Mouse (Mus musculus) E14TG2a.4 (cell line): ENCODE results near the gene Gm20518.

Experiments used
- H3K27me3 ChIP-seq: 2 replicates; pipeline ENCODE4 v1.6.1; 2014; ENCODE audit warnings: low read length, control low read depth; ENCODE audit not compliant: insufficient read depth
- H3K36me3 ChIP-seq: 2 replicates; pipeline ENCODE4 v1.6.1; 2014; ENCODE audit warnings: low read length, control low read depth; ENCODE audit not compliant: insufficient read depth
- H3K4me1 ChIP-seq: replicated peaks from 2 replicates; pipeline ENCODE4 v1.6.1; 2014; ENCODE audit warnings: low read depth, low read length, control low read depth
- H3K4me3 ChIP-seq: replicated peaks from 2 replicates; pipeline ENCODE4 v1.5.1; 2014; ENCODE audit warnings: mild to moderate bottlenecking, low read length
- H3K9me3 ChIP-seq: 2 replicates; pipeline ENCODE4 v1.6.1; 2014; ENCODE audit warnings: low read length, control low read depth
- CTCF ChIP-seq: conservative IDR thresholded peaks from 2 replicates; pipeline ENCODE4 v1.5.1; 2014; ENCODE audit warnings: low read length
- NANOG ChIP-seq: IDR thresholded peaks from 2 replicates; pipeline ENCODE4 v1.6.1; 2014; ENCODE audit warnings: borderline replicate concordance, low read length, mixed read lengths
- POU5F1 ChIP-seq: IDR thresholded peaks from 2 replicates; pipeline ENCODE4 v1.6.1; 2014; ENCODE audit warnings: low read length, borderline replicate concordance

Gm20518 gene

DNA sequence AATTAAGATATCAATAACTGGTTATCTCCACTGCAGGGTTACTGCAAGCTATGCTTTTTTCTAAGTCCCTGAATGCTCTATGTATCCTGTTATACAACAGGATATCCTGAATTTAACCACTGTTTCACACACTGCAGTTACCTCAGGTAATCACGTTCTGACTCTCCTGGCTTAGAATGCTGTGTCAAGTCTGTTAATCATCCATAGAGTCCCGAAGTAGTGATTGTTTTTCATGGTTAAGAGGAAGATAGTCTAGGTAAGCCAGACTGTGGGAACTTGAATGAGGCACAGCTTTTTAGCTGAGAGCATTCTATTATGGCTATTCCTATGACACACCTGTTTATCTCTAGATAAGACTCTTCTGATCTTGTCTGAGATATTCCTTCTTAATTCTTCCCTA lies 26.2 kb downstream of the Gm20518 start:
- Histone ChIP-seq H3K36me3 (peaks cover 60% of the 10 kb centered on the region), H3K4me3 (no peak overlapping the region), H3K9me3 (no peaks in the 10 kb centered on the region), H3K27me3 (no peaks in the 10 kb centered on the region), H3K4me1 (peaks cover 22% of the 10 kb centered on the region)
- TF ChIP-seq NANOG (no peak), POU5F1 (no peak), CTCF (no peak)

DNA sequence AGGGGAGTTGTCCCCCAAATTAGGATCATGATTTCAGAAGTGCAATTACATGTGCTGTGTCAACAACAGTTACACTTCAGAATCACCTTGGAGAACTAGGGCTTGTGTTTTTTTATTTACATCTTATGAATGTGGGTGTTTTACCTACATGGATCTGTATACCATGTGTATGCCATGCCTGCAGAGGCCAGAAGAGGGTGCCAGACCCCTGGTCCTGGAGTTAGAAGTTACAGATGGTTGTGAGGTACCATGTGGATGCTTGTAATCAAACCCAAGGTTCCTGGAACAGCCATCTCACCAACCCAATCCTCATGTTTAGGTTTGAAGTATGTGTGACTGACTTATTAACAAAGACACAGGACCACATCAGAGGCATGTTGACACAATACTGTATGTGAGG lies 32.9 kb downstream of the Gm20518 start:
- TF ChIP-seq NANOG: no peak
- TF ChIP-seq POU5F1: no peak
- peak; percentile 58 for TF ChIP-seq CTCF
- Histone ChIP-seq H3K4me3 (no peak overlapping the region), H3K36me3 (peaks cover 87% of the 10 kb centered on the region), H3K27me3 (no peaks in the 10 kb centered on the region), H3K4me1 (peaks cover 10% of the 10 kb centered on the region; the same call in 1 of the 2 replicates), H3K9me3 (no peaks in the 10 kb centered on the region)

DNA sequence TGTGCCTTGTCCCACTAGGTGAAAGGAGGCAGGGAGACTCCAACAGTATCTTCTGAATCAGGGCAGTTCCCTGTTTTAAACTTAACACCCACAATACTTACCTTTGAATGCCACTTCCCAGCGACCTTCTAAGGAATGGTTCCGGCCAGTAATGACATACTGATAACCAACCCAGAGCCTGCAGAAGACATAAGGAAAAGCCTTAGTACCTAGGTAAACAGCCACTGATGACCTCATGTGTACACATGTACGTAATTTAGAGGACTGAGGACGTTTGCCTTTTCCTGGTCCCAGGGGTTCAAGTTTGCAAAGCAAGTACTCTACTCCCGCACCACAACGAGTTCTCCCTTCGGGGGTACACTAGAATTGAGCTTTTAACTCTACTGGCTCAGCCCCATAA lies 34.3 kb downstream of the Gm20518 start:
- Histone ChIP-seq H3K4me1 (peaks cover 3% of the 10 kb centered on the region; the same call in 1 of the 2 replicates), H3K36me3 (peaks cover 94% of the 10 kb centered on the region)
- no peak for TF ChIP-seq POU5F1
- no peak for TF ChIP-seq CTCF

DNA sequence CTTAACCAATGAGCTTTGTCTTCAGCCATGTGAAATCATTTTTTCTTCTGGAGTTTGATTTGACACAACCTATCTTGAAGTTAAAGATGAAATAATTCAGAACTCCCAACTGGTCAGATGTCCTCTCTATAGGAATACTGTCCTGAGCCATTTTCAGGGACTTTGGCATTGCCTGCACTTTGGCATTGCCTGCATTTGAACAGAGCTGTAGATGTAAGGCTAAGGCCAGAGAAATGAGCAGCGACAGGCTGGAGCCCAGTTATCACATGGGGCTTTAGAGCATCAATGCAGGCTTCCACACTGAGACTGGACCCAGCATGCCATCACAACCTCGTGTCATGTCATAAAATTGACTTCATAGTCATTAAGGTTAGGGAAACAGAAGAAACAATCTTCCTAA lies 38.2 kb downstream of the Gm20518 start:
- TF ChIP-seq NANOG (no peak), POU5F1 (no peak), CTCF (no peak)
- Histone ChIP-seq H3K9me3 (peaks cover 5% of the 10 kb centered on the region), H3K4me3 (no peak overlapping the region), H3K36me3 (peaks cover 93% of the 10 kb centered on the region), H3K4me1 (no peaks in the 10 kb centered on the region), H3K27me3 (no peaks in the 10 kb centered on the region)

More for the DNA sequence above, 34.3 kb downstream of the Gm20518 start:
- H3K27me3 ChIP-seq: no peaks in the 10 kb centered on the region
- H3K4me3 ChIP-seq: no peak overlapping the region
- H3K9me3 ChIP-seq: no peaks in the 10 kb centered on the region

DNA sequence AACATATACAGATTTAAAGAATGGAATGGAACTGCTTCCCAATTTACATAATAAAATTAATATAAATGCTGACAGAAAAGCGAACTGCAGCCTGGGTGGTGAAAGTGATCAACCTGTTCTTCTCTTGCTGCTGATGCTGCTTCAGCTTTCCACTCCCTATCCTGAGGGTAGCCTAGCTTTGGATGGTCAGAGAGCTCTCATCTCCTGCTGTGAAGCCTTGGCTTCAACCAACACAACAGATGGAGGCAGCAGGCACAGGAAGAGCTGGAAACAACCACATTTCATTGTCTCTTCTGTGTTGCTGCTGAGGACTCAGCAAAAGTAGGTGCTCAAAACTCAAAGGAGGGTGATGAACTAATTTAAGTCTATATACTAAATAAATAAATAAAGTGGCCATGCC lies 39.6 kb downstream of the Gm20518 start:
- H3K4me3 ChIP-seq: no peak overlapping the region
- peaks cover 93% of the 10 kb centered on the region for H3K36me3 ChIP-seq
- H3K27me3 ChIP-seq: no peaks in the 10 kb centered on the region
- no peak for TF ChIP-seq POU5F1
- no peak for TF ChIP-seq NANOG
- H3K9me3 ChIP-seq: peaks cover 5% of the 10 kb centered on the region
- no peaks in the 10 kb centered on the region for H3K4me1 ChIP-seq

DNA sequence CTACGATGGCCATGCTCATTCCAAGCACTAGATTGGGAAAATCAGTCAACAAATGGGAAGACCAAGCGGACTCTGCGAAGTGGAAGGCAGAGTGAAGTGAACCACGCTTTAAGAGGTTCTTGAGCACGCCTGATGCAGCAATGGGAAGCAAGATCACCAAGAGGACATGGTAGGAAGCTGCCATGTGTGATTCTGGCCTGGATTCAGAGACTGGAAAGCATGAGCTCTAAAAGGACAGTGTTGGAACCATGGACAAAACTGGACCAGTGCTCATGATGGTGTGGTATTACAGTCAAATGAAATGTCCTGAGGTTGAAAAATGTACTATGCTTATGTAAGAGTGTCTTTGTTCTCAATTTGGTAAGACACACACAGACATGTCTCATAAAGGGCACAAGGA lies 40.1 kb downstream of the Gm20518 start:
- TF ChIP-seq POU5F1 (no peak), NANOG (no peak), CTCF (no peak)
- peaks cover 93% of the 10 kb centered on the region for H3K36me3 ChIP-seq
- no peak overlapping the region for H3K4me3 ChIP-seq

DNA sequence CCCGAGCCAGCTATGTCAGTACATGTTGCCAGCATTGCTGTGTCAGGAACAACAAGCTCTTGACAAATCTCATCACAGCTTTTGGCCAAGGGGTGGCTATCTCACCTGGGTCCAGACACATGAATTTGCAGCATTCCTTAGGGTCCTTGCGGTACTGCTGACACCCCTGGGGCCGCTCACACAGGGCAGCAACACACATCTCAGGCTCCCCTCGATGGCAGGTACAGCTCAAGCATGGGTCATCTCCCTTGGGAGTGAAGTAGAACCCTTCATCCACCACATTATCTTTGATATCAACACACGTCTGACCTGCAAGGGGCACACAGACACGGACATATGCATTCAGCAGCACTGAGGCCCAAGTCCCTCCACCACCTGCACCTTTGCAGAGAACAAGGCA lies 42.0 kb downstream of the Gm20518 start:
- TF ChIP-seq NANOG: no peak
- TF ChIP-seq CTCF: no peak
- TF ChIP-seq POU5F1: no peak
- Histone ChIP-seq H3K9me3 (peaks cover 5% of the 10 kb centered on the region), H3K4me1 (0 out of 2 replicates have a peak, but pooled peaks cover 3% of the 10 kb centered on the region), H3K4me3 (no peak overlapping the region), H3K36me3 (peaks cover 95% of the 10 kb centered on the region), H3K27me3 (no peaks in the 10 kb centered on the region)

More for the DNA sequence above, 40.1 kb downstream of the Gm20518 start:
- H3K4me1 ChIP-seq: no peaks in the 10 kb centered on the region
- no peaks in the 10 kb centered on the region for H3K27me3 ChIP-seq
- peaks cover 5% of the 10 kb centered on the region for H3K9me3 ChIP-seq

DNA sequence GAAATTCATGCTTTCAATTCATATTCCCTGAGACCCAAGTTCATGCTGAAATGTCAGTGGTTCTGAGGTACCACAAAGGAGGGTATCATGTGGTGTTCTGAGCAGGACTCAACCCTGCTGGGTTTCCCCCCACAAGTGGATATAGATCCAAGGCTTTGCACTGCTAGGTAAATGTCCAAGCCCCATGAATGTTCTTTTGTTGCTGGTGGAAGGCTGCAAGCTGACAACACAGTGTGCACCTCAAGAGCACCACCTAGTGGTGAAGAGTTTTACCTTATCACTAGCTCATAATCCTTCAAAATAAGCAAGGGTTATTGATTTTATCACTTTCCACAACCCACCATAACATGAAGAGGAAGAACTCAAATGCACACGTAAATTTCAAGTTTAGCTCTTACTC lies 42.5 kb downstream of the Gm20518 start:
- Histone ChIP-seq H3K4me1 (0 out of 2 replicates have a peak, but pooled peaks cover 3% of the 10 kb centered on the region), H3K27me3 (no peaks in the 10 kb centered on the region), H3K4me3 (no peak overlapping the region), H3K9me3 (peaks cover 5% of the 10 kb centered on the region), H3K36me3 (peaks cover 95% of the 10 kb centered on the region)
- no peak for TF ChIP-seq POU5F1
- peak; percentile 71 for TF ChIP-seq CTCF

DNA sequence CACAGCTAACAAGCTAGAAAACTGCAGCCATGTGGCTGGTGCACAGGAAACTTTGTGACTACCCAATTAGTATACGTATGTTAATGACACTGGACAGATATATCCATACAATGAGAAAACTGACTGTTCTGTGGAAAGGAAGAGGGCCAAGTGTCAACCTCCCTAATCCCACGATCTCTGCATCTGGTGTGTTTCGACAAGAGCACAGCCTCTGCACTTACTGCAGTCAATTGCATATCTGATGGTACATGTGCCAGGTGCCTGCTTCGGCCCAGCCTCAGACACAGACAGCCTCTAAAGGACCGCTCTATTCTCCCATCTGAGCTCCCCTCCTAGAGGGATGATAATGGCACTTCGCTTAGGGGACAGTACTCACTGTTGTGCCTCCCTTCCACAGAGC lies 43.0 kb downstream of the Gm20518 start:
- TF ChIP-seq CTCF (no peak), POU5F1 (no peak), NANOG (no peak)
- peaks cover 96% of the 10 kb centered on the region for H3K36me3 ChIP-seq
- no peak overlapping the region for H3K4me3 ChIP-seq
- 0 out of 2 replicates have a peak, but pooled peaks cover 3% of the 10 kb centered on the region for H3K4me1 ChIP-seq
- peaks cover 5% of the 10 kb centered on the region for H3K9me3 ChIP-seq
- no peaks in the 10 kb centered on the region for H3K27me3 ChIP-seq
